8 mouse cellular contexts compared by ENCODE assay signal in genomic region chr6:55519605-55520201, GRCm38 (mm10).
DNase-seq lines count a peak whose midpoint lies in the region; ATAC-seq and TF ChIP-seq lines count a peak whose summit lies in the region.

No protein-coding gene starts in this region.

- no peak for TF ChIP-seq EP300 in heart, postnatal 0 days (IDR thresholded peaks at IDR 0.05; ENCODE audit: low read depth)
- TF ChIP-seq EP300 in liver, postnatal 0 days (IDR thresholded peaks at IDR 0.05; ENCODE audit: low read depth): no peak

- peak; percentile 76 for DNase-seq in ES-E14 (ENCODE audit: low read depth, low spot score)
- peak; percentile 87 for DNase-seq in heart, postnatal 0 days (ENCODE audit: low spot score)
- DNase-seq in kidney, postnatal 36 days: peak; percentile 68 to 85
- DNase-seq in liver, postnatal 0 days: peak; percentile 68
- peak; percentile 67 for DNase-seq in ovary, postnatal 10 days (ENCODE audit: low spot score)
- peak; percentile 34 for DNase-seq in urinary bladder, adult 2 months (ENCODE audit: low spot score)

- ATAC-seq in cerebellum, adult (ENCODE audit: insufficient number of reproducible peaks, low FRiP score, low TSS enrichment): peak; percentile 94
- peak; percentile 95 for ATAC-seq in forebrain, embryonic 13.5 days
- peak; percentile 79 for ATAC-seq in heart, postnatal 0 days (ENCODE audit: insufficient read depth, low read depth)
- ATAC-seq in liver, postnatal 0 days: no peak

- H3K4me2 ChIP-seq in forebrain, embryonic 13.5 days: peak overlapping the region; percentile 28
- peak overlapping the region; percentile 25 for H3K4me2 ChIP-seq in heart, postnatal 0 days (ENCODE audit: low read depth, low read length)
- H3K4me2 ChIP-seq in liver, postnatal 0 days (ENCODE audit: low read depth, low read length): no peak overlapping the region

- H3K36me3 ChIP-seq in ES-E14 (ENCODE audit: control insufficient read depth, insufficient read depth, low read length, poor library complexity, severe bottlenecking): no peaks in the 10 kb centered on the region
- H3K36me3 ChIP-seq in forebrain, embryonic 13.5 days (ENCODE audit: poor library complexity, severe bottlenecking): no peaks in the 10 kb centered on the region
- H3K36me3 ChIP-seq in heart, postnatal 0 days (replicated peaks; ENCODE audit: control insufficient read depth, insufficient read depth, low read length): no peaks in the 10 kb centered on the region
- H3K36me3 ChIP-seq in liver, postnatal 0 days (replicated peaks; ENCODE audit: insufficient read depth, low read length): no peaks in the 10 kb centered on the region

- 15% methylated on average over 11 of the region's 11 CpGs for WGBS in forebrain, embryonic 13.5 days
- 19% methylated on average over 11 of the region's 11 CpGs for WGBS in heart, postnatal 0 days
- 13% methylated on average over 11 of the region's 11 CpGs for WGBS in liver, postnatal 0 days (ENCODE audit: insufficient replicate concordance)

- H3K4me1 ChIP-seq in ES-E14 (ENCODE audit: control insufficient read depth in 2 of 2, insufficient read depth in 2 of 2, low read length in 2 of 2, poor library complexity in 1 of 2): no peaks in the 10 kb centered on the region
- no peaks in the 10 kb centered on the region for H3K4me1 ChIP-seq in forebrain, embryonic 13.5 days
- no peaks in the 10 kb centered on the region for H3K4me1 ChIP-seq in heart, postnatal 0 days (ENCODE audit: control insufficient read depth, insufficient read depth)
- no peaks in the 10 kb centered on the region for H3K4me1 ChIP-seq in liver, postnatal 0 days (ENCODE audit: insufficient read depth)

- TF ChIP-seq CTCF in heart, postnatal 0 days (IDR thresholded peaks at IDR 0.05; ENCODE audit: low read depth): peak; percentile 90
- TF ChIP-seq CTCF in liver, postnatal 0 days (IDR thresholded peaks at IDR 0.05; ENCODE audit: low read depth): peak; percentile 82

- H3K27ac ChIP-seq in ES-E14 (ENCODE audit: insufficient read depth, low read depth, low read length, poor library complexity, severe bottlenecking): no peak overlapping the region
- H3K27ac ChIP-seq in forebrain, embryonic 13.5 days: no peak overlapping the region
- H3K27ac ChIP-seq in heart, postnatal 0 days (ENCODE audit: low read depth): no peak overlapping the region
- H3K27ac ChIP-seq in liver, postnatal 0 days (ENCODE audit: low read depth): no peak overlapping the region

- H3K4me3 ChIP-seq in ES-E14 (ENCODE audit: insufficient read depth in 1 of 2, low read depth in 1 of 2, low read length in 2 of 2, poor library complexity in 1 of 2, severe bottlenecking in 1 of 2): no peak overlapping the region
- no peak overlapping the region for H3K4me3 ChIP-seq in forebrain, embryonic 13.5 days
- H3K4me3 ChIP-seq in heart, postnatal 0 days (ENCODE audit: low read depth, low read length): no peak overlapping the region
- H3K4me3 ChIP-seq in liver, postnatal 0 days (ENCODE audit: low read depth, low read length): no peak overlapping the region

- H3K27me3 ChIP-seq in forebrain, embryonic 13.5 days: no peaks in the 10 kb centered on the region
- no peaks in the 10 kb centered on the region for H3K27me3 ChIP-seq in heart, postnatal 0 days (ENCODE audit: control insufficient read depth, insufficient read depth, low read length)
- H3K27me3 ChIP-seq in liver, postnatal 0 days (ENCODE audit: insufficient read depth, low read length): no peaks in the 10 kb centered on the region

- no peak overlapping the region for H3K9ac ChIP-seq in ES-E14 (ENCODE audit: insufficient read depth, low read depth, low read length, poor library complexity, severe bottlenecking)
- H3K9ac ChIP-seq in forebrain, embryonic 13.5 days: no peak overlapping the region
- H3K9ac ChIP-seq in heart, postnatal 0 days (replicated peaks; ENCODE audit: low read depth, low read length): no peak overlapping the region
- no peak overlapping the region for H3K9ac ChIP-seq in liver, postnatal 0 days (replicated peaks)

- in situ Hi-C loops in ES-E14 (cut with MboI; ENCODE audit: low sequenced_read_pairs in 2 of 2, unreplicated experiment in 2 of 2): loop anchor here (5.0 to 25.0 kb wide), 3 partner anchors 125 to 433 kb away; no protein-coding TSS in a partner anchor

- no peaks in the 10 kb centered on the region for H3K9me3 ChIP-seq in ES-E14 (ENCODE audit: control insufficient read depth, insufficient read depth, low read depth, low read length)
- H3K9me3 ChIP-seq in forebrain, embryonic 13.5 days (replicated peaks): no peaks in the 10 kb centered on the region
- H3K9me3 ChIP-seq in heart, postnatal 0 days (replicated peaks; ENCODE audit: control insufficient read depth, low read length): peaks cover 6% of the 10 kb centered on the region; the same call in 1 of the 2 replicates
- no peaks in the 10 kb centered on the region for H3K9me3 ChIP-seq in liver, postnatal 0 days (ENCODE audit: low read length)

TF ChIP-seq in ES-E14, 5 proteins besides CTCF, POLR2A, EP300 and RAD21:
- TF ChIP-seq ZC3H11A (IDR thresholded peaks at IDR 0.05; ENCODE audit: borderline replicate concordance, low read depth, low read length): peak; percentile 78
- TF ChIP-seq MAFK (IDR thresholded peaks at IDR 0.05; ENCODE audit: insufficient read depth, low read depth, low read length): no peak
TF ChIP-seq in ES-E14: peak in this region for 1.

Comparison
In these comparisons a context has a peak if more than half of its experiments do, and no peak if none do; other contexts are left out.
1. DNase-seq: peak in every context shown above with its lines; median percentile 87 in heart, postnatal 0 days; 76 in kidney, postnatal 36 days; 76 in ES-E14; 68 in liver, postnatal 0 days; 67 in ovary, postnatal 10 days; 34 in urinary bladder, adult 2 months.